Mouse (Mus musculus) hindbrain, embryonic 13.5 days (tissue): ENCODE measurements around the gene Taf6. TPM values are rescaled to one million over a fixed set of nuclear protein-coding genes. Genes with fewer than 3 reads are reported as not detected.

Source experiments
- ATAC-seq: fragments of 200-750 bp; cut with Nextera tagmentation; 2 replicates; pipeline ENCODE4 v1.8.0; 2017; ENCODE audit warnings: moderate TSS enrichment; ENCODE audit not compliant: low FRiP score
- H3K27ac ChIP-seq: fragments of 300-500 bp; sonication (generic); 2 replicates; pipeline ENCODE4 v1.5.1; 2015; ENCODE audit warnings: inconsistent platforms, mild to moderate bottlenecking, moderate library complexity
- H3K27me3 ChIP-seq: fragments of 300-500 bp; sonication (generic); 2 replicates; pipeline ENCODE4 v1.6.1; 2015; ENCODE audit warnings: mild to moderate bottlenecking, inconsistent platforms
- H3K36me3 ChIP-seq: fragments of 300-500 bp; sonication (generic); 2 replicates; pipeline ENCODE4 v1.6.1; 2015; ENCODE audit warnings: mild to moderate bottlenecking, inconsistent platforms
- H3K4me1 ChIP-seq: fragments of 300-500 bp; sonication (generic); replicated peaks from 2 replicates; pipeline ENCODE4 v1.6.1; 2015; ENCODE audit warnings: inconsistent platforms
- H3K4me2 ChIP-seq: fragments of 300-500 bp; sonication (generic); 2 replicates; pipeline ENCODE4 v1.6.1; 2015; ENCODE audit warnings: inconsistent platforms, mild to moderate bottlenecking, moderate library complexity
- H3K4me3 ChIP-seq: fragments of 300-500 bp; sonication (generic); 2 replicates; pipeline ENCODE4 v1.5.1; 2015; ENCODE audit warnings: mild to moderate bottlenecking, inconsistent platforms
- H3K9ac ChIP-seq: fragments of 300-500 bp; sonication (generic); 2 replicates; pipeline ENCODE4 v1.6.1; 2015; ENCODE audit warnings: mild to moderate bottlenecking, inconsistent platforms
- H3K9me3 ChIP-seq: fragments of 300-500 bp; sonication (generic); 2 replicates; pipeline ENCODE4 v1.6.1; 2016; ENCODE audit warnings: inconsistent platforms
- WGBS: fragments of 180-500 bp; shearing (Covaris S2); methylation state at CpG from one replicate; pipeline ENCODE4 v1.1.7; 2015; 5-methylcytosine and 5-hydroxymethylcytosine counted together
- polyA plus RNA-seq: library from polyadenylated mRNA; unstranded; fragments of >200 nt; fragmentation: Nextera tagmentation; extraction: Ambion mirVana; gene quantifications from 2 replicates; pipeline ENCODE4 v1.2.1, GENCODE M21; 2015

Gene Taf6
- polyA plus RNA-seq, 1 experiment from 2014 or later = 85.4 TPM

- Histone ChIP-seq H3K9ac (no peak overlapping the region), H3K4me1 (no peaks in the 10 kb centered on the region), H3K27ac (no peak overlapping the region), H3K4me2 (no peak overlapping the region), H3K27me3 (no peaks in the 10 kb centered on the region), H3K36me3 (no peaks in the 10 kb centered on the region), H3K4me3 (no peak overlapping the region), H3K9me3 (no peaks in the 10 kb centered on the region)
- ATAC-seq = no peak
- WGBS = 90% methylated on average over 1 of the region's 1 CpGs
Observed at GRCm38 (mm10) chr5:138207253-138207652, 20.0 kb upstream of the Taf6 start.

- no peak for ATAC-seq
- WGBS = 85% methylated on average over 3 of the region's 3 CpGs
- no peak overlapping the region for H3K27ac ChIP-seq
- H3K4me1 ChIP-seq = no peaks in the 10 kb centered on the region
- no peaks in the 10 kb centered on the region for H3K36me3 ChIP-seq
- no peak overlapping the region for H3K4me3 ChIP-seq
- H3K9me3 ChIP-seq = no peaks in the 10 kb centered on the region
- H3K9ac ChIP-seq = no peak overlapping the region
- H3K4me2 ChIP-seq = no peak overlapping the region
- H3K27me3 ChIP-seq = no peaks in the 10 kb centered on the region
Observed at GRCm38 (mm10) chr5:138202086-138202485, 14.8 kb upstream of the Taf6 start.

GRCm38 (mm10) chr5:138199576-138199975 is 12.3 kb upstream of the Taf6 start:
- H3K9me3 ChIP-seq = no peaks in the 10 kb centered on the region
- H3K4me2 ChIP-seq = no peak overlapping the region
- peaks cover 12% of the 10 kb centered on the region for H3K4me1 ChIP-seq
- no peak for ATAC-seq
- 11% methylated on average over 1 of the region's 1 CpGs for WGBS
- H3K27me3 ChIP-seq = no peaks in the 10 kb centered on the region
- no peak overlapping the region for H3K27ac ChIP-seq
- H3K9ac ChIP-seq = no peak overlapping the region
- H3K4me3 ChIP-seq = no peak overlapping the region
- no peaks in the 10 kb centered on the region for H3K36me3 ChIP-seq

GRCm38 (mm10) chr5:138195463-138195862 is 8.2 kb upstream of the Taf6 start:
- peaks cover 28% of the 10 kb centered on the region for H3K36me3 ChIP-seq
- peaks cover 19% of the 10 kb centered on the region for H3K4me1 ChIP-seq
- no peak for ATAC-seq
- WGBS = 72% methylated on average over 7 of the region's 7 CpGs
- no peak overlapping the region for H3K27ac ChIP-seq
- peak overlapping the region; percentile 87 for H3K9ac ChIP-seq
- H3K4me3 ChIP-seq = peak overlapping the region; percentile 68
- peak overlapping the region; percentile 94 for H3K4me2 ChIP-seq
- H3K27me3 ChIP-seq = no peaks in the 10 kb centered on the region
- H3K9me3 ChIP-seq = no peaks in the 10 kb centered on the region

GRCm38 (mm10) chr5:138194755-138195345 is 7.6 kb upstream of the Taf6 start:
- Histone ChIP-seq H3K27me3 (no peaks in the 10 kb centered on the region), H3K27ac (peak overlapping the region; percentile 92), H3K4me2 (peak overlapping the region; percentile 94), H3K4me1 (peaks cover 19% of the 10 kb centered on the region), H3K36me3 (peaks cover 33% of the 10 kb centered on the region), H3K9me3 (no peaks in the 10 kb centered on the region), H3K9ac (peak overlapping the region; percentile 87), H3K4me3 (peak overlapping the region; percentile 68)
- 1% methylated on average over 29 of the region's 29 CpGs for WGBS
- ATAC-seq = peak; percentile 73

GRCm38 (mm10) chr5:138193771-138194727 is 6.8 kb upstream of the Taf6 start, which contains the start of gene Mblac1:
Gene Mblac1 (plus strand): TSS chr5:138194314.
- peak within 1 kb of the TSS; percentile 87 for H3K9ac ChIP-seq
- H3K27me3 ChIP-seq = no peaks in the 10 kb centered on the region
- 8% methylated on average over 54 of the region's 54 CpGs for WGBS
- H3K27ac ChIP-seq = peak within 1 kb of the TSS; percentile 92
- H3K36me3 ChIP-seq = peaks cover 36% of the 10 kb centered on the region
- peaks cover 20% of the 10 kb centered on the region for H3K4me1 ChIP-seq
- H3K4me3 ChIP-seq = peak within 1 kb of the TSS; percentile 68
- no peaks in the 10 kb centered on the region for H3K9me3 ChIP-seq
- ATAC-seq = peak; percentile 85
- H3K4me2 ChIP-seq = peak within 1 kb of the TSS; percentile 94

- peak overlapping the region; percentile 77 for H3K27ac ChIP-seq
- H3K4me2 ChIP-seq = peak overlapping the region; percentile 79
- H3K4me3 ChIP-seq = peak overlapping the region; percentile 78
- ATAC-seq = peak; percentile 87
- H3K9ac ChIP-seq = peak overlapping the region; percentile 79
- H3K9me3 ChIP-seq = no peaks in the 10 kb centered on the region
- H3K4me1 ChIP-seq = peaks cover 26% of the 10 kb centered on the region
- 0% methylated on average over 10 of the region's 10 CpGs for WGBS
- peaks cover 46% of the 10 kb centered on the region for H3K36me3 ChIP-seq
- H3K27me3 ChIP-seq = no peaks in the 10 kb centered on the region
Observed at GRCm38 (mm10) chr5:138187661-138188306, 533 bp upstream of the Taf6 start.

- peaks cover 54% of the 10 kb centered on the region for H3K36me3 ChIP-seq
- no peaks in the 10 kb centered on the region for H3K9me3 ChIP-seq
- H3K27me3 ChIP-seq = no peaks in the 10 kb centered on the region
- peak overlapping the region; percentile 92 for H3K4me2 ChIP-seq
- H3K9ac ChIP-seq = no peak overlapping the region
- WGBS = 78% methylated on average over 3 of the region's 3 CpGs
- peak overlapping the region; percentile 73; the same call in 1 of the 2 replicates for H3K4me3 ChIP-seq
- no peak for ATAC-seq
- H3K4me1 ChIP-seq = peaks cover 42% of the 10 kb centered on the region
- H3K27ac ChIP-seq = no peak overlapping the region
Observed at GRCm38 (mm10) chr5:138173217-138173616, 14.0 kb downstream of the Taf6 start.

- H3K4me1 ChIP-seq = peaks cover 44% of the 10 kb centered on the region
- WGBS = under 1% methylated on average over 54 of the region's 54 CpGs
- H3K27me3 ChIP-seq = no peaks in the 10 kb centered on the region
- H3K4me2 ChIP-seq = peak within 1 kb of the TSS; percentile 92
- ATAC-seq = peak; percentile 95
- peak within 1 kb of the TSS; percentile 73 for H3K4me3 ChIP-seq
- H3K9me3 ChIP-seq = no peaks in the 10 kb centered on the region
- peak within 1 kb of the TSS; percentile 76 for H3K9ac ChIP-seq
- H3K27ac ChIP-seq = peak within 1 kb of the TSS; percentile 92
- H3K36me3 ChIP-seq = peaks cover 54% of the 10 kb centered on the region
Observed at GRCm38 (mm10) chr5:138171695-138172491, 15.4 kb downstream of the Taf6 start, which contains the start of the genes Ap4m1 and Mcm7. Gene Ap4m1 (plus strand): TSS chr5:138172002. Gene Mcm7 (minus strand): TSS chr5:138172422.

- Histone ChIP-seq H3K4me3 (peak overlapping the region; percentile 73), H3K4me1 (peaks cover 51% of the 10 kb centered on the region), H3K9me3 (no peaks in the 10 kb centered on the region), H3K36me3 (peaks cover 56% of the 10 kb centered on the region), H3K27me3 (no peaks in the 10 kb centered on the region), H3K9ac (peak overlapping the region; percentile 76), H3K4me2 (peak overlapping the region; percentile 92), H3K27ac (peak overlapping the region; percentile 92)
- under 1% methylated on average over 47 of the region's 47 CpGs for WGBS
- peak; percentile 91 for ATAC-seq
Observed at GRCm38 (mm10) chr5:138170936-138171561, 16.2 kb downstream of the Taf6 start.

GRCm38 (mm10) chr5:138165594-138165993 is 21.7 kb downstream of the Taf6 start:
- Histone ChIP-seq H3K9ac (peak overlapping the region; percentile 2; the same call in 1 of the 2 replicates), H3K9me3 (no peaks in the 10 kb centered on the region), H3K4me2 (no peak overlapping the region), H3K4me3 (no peak overlapping the region), H3K36me3 (peaks cover 71% of the 10 kb centered on the region), H3K27ac (no peak overlapping the region), H3K4me1 (peaks cover 41% of the 10 kb centered on the region), H3K27me3 (no peaks in the 10 kb centered on the region)
- 82% methylated on average over 8 of the region's 8 CpGs for WGBS
- ATAC-seq = no peak
